Mouse (Mus musculus) CD4-positive helper T cell, adult 2 months (primary cell): ENCODE results near the gene Tank.

ENCODE experiments used
- DNase-seq: peaks from one replicate; pipeline ENCODE4 v3.0.0-alpha.2; 2012; ENCODE audit warnings: low read depth, missing footprints, low spot score

Gene Tank

GRCm38 (mm10) chr2:61578433-61578832 is at the start of gene Tank:
Tank (plus strand) TSS chr2:61578585.
- DNase-seq, result peak; percentile 82

DNA sequence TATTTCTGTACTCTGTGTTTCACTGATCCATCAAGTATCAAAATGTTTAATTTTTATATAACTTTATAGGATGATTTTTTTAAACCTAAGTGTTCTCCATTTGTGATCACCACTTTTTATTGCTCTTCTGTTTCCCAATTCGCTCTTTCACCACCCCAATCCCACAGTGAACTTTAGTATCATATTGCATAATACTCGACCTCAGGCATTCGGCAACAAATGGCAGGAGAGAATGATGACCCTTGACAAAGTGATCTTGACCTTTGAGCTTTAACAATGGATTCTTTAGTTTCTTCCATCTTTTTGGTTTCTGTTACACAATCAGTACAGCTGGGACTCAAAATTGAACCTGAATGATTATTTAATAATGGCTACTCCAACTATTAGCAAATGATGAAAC is 46.1 kb upstream of the Tank start:
- no peak for DNase-seq

DNA sequence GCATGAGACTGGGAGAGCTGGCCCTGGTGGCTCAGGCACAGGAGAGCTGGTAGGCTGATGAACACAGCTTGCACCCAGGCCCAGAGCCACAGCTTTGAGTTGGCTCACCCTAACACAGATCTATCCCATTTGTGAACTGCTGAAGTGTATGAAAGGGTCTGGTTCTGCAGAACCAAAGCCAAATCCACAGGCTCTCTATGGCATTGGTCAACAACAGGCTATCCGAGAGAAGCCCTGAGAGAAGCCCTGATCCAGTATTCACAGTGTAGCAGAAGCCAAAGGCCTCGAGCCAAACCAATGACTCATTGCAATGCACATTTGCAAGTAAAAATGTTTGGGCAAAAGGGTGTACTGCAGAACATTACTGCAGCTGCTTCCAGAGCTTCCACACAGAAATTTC is 45.3 kb upstream of the Tank start:
- no peak for DNase-seq

DNA sequence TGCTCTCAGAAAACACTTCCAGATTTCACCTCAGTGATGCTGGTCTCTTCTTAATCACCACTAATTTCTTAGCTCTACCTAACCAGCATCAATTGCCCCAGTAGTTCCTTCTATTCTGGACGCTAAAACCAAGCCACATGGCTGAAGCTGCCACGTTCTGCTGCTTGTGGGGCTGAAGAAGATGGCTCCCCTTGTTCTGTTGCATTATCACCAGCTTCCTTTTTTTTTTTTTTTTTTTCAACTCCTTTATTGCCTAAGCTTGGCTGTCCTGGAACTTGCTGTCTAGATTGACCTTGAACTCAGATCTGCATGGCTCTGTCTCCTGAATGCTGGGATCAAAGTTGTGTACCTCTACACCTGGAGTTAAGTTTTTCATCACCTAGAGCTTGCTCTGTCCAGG is 41.5 kb upstream of the Tank start:
- no peak for DNase-seq

DNA sequence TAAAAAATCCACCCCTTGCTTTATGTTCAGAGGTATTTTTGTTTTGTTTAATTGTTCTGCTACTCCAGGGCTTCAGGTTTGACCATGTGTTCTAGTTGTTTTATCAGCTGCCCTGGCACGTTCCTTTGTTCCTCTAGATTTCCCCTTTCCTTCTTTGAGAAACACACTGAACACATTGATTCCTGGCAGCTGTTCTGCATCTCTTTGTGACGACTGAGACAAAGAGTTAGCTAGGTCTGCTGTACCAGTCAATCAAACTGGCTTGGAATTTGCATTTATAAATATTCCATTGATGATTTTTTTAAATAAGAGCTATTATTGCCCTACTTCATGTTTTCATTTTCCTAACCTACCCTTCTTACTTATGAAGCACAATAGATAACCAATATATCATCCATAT is 39.0 kb upstream of the Tank start:
- DNase-seq, result no peak

- DNase-seq, result no peak
Measured at GRCm38 (mm10) chr2:61542426-61542825, 36.0 kb upstream of the Tank start.

GRCm38 (mm10) chr2:61545666-61546065 is 32.7 kb upstream of the Tank start:
- DNase-seq, result no peak

DNA sequence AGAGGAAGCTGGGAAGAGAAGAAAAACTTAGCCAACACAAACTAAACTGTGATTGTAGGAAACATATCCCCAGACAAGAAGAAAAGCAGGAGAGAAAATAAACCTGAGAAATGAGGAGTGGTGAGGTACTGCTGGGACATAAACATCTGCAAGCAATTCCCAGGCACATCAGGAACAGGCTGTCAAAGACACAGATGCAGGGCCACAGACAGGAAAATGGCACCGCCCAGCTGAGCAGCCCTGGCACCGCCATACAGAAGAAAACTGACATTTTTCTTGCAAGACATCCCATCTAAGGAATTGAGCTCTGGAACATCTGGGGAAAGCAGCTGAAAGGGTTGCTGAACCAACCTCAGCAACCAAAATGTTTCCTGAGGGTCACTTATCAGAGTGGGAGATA is 30.4 kb upstream of the Tank start:
- DNase-seq, result no peak

DNA sequence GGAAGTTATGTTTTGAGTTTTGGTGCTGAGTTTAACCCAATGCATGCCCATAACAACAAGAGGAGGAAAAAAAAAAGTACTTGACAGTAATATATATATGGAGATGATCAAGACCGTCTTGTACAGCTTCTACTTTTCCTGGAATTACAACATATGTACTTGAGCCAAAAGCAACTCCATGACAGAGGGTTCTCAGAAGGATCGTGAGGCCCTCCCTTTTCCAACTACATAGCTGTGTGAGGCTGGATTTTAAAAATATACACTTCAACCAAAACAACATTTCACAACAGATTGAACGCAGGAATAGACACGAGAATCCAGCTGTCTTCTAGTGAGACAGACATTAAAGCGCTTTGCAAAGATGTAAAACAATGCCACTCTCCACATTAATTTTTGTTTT is 26.7 kb upstream of the Tank start:
- no peak for DNase-seq

GRCm38 (mm10) chr2:61555367-61555766 is 23.0 kb upstream of the Tank start:
- DNase-seq, result no peak

DNA sequence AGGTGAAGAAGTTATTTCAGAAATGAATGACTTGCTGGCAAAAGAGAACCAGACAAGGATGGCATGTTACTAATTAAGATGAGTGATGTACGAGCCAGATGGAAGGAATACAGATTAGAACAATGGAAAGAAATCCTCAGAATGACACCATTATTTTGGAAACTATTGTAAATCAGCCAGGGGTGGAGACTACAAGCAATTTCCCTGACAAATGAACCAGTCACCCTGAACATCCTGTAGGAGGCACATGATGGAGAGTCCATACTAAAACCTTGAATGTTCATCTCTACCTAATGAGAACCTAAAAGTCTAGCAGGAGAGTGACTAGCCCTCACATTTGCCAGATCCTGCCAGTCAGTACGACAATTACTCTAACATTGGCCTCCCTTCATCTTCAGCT is 22.6 kb upstream of the Tank start:
- DNase-seq, result no peak

DNA sequence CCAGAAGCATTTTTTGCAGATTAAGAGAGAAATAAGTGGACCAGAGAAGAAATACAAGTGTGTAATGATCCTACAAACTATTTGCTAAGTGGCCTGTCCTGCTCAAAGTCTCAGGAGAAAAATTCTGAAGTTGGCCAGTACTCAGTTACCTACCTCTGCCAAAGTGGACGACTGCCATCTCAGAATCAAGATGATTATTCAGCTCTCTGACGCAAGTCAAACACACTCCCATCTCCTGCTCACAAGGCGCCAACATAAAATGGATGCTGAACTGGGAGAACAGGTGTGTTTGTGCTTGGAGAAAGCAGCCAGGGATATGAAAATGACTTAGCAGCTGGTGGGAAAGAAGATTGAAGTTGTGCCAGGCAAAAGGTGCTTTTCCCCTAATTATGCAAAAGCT is 21.7 kb upstream of the Tank start:
- no peak for DNase-seq

DNA sequence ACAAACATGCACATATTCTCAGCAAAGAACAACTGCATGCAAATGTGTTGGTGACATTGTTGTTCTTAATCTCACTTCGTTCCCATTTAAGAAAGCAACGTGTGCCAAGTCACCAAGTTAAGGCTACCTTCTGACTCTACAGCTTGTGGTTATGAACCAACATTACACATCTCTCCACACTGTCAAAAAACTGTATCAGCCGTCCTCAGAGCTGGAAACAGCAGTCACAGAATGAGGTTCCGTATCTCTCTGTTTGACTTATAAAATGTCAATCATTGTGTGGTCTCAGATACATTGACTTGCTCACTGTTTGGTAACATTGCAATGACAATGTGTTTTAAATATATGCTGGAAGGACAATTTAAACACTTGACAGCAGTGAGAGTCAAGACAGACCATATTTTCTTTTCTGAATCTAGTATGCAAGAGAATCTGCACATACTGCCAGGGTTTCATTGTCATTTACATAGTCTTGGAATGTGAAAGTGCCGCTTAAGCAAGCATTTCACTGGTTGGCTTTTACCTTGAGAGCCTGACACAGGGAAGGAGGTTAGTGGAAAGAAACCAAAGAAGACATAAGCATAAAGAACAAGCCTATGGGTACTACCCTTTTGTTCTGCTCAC is 20.4 kb upstream of the Tank start:
- no peak for DNase-seq

- no peak for DNase-seq
Measured at GRCm38 (mm10) chr2:61561058-61561457, 17.3 kb upstream of the Tank start.

- DNase-seq, result peak; percentile 52
Measured at GRCm38 (mm10) chr2:61563202-61563601, 15.2 kb upstream of the Tank start.

DNA sequence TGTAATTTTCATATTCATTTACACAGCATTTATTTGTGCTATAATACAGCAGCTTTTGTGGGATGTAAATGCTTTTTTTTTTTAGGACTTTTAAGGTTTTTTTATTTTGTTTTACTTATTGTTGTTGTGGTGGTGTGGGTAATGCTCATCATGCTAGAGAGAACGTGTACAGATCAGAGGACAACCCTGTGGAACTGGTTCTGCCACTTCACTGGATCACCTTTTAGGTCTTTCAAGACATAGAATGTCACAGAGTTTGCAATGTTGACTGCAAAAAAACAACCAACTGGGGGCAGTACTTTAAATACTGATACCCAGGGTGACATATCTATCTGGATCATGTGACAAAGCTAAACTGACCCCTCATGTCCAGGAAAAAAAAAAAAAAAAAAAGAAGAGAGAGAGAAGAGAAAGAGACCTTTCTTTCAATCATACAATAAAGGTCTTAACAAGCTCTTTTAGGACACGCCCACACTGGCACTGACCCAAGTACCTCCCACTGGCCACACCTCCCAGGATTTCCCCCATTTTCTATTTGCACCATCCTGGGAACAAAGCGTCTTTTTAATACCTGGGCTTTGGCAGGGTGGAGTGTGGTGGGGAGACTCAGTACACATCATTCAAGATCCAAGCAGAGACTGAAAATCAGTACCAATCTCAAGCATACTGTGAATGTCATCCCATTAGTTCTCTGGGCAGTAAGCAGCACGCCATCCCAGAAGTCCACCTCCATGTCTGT is 11.2 kb upstream of the Tank start:
- DNase-seq, result peak; percentile 14

GRCm38 (mm10) chr2:61569181-61569580 is 9.2 kb upstream of the Tank start:
- DNase-seq, result no peak

DNA sequence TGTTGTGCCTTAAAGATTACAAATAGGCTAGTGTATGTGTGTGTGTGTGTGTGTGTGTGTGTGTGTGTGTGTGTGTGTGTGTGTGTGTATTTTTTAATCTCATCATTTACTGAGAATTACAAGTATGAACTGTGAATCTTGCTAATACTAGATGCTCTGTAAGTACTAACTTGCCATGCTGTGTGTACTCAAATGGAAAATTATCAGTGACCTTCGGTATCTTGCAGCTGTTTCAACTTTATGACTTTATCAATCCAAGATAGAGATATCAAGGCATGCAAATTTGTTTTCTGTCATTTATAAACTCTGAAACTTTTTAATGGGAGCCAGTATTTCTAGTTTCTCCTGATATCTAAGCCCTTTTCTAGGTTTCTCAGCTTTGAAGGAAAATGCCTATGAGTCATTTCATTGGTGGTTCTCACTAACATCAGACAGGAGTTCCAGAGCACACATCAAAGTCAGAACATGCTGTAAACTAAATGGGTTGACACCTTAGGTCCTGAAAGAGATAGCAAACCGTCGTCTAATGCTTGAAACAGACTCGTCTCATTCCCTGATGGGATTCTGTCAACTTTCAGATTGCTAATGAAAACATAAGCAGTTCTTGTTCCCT is 6.9 kb upstream of the Tank start:
- peak; percentile 21 for DNase-seq

DNA sequence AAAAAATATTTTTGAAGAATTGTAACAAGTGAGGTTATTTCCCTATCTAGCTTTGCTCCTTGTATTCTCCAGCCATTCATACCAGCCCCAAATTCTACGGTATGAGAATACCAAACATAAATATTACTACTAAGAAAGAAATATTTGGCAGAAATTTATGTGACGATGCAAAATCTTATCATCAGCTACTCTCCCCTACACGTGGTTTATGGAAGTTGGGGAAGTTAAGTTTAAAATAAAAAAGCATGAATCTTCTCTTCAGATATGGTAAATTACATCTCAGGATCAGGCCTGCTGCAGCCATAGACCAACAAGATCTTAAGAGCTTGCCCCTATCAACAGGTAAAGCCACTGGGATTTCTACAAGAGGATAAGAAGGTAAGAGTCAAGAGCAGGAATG is 1.9 kb upstream of the Tank start:
- DNase-seq, result no peak

GRCm38 (mm10) chr2:61576928-61577695 is 1.3 kb upstream of the Tank start:
- DNase-seq, result no peak

- DNase-seq, result peak; percentile 14
Measured at GRCm38 (mm10) chr2:61577696-61578062, 706 bp upstream of the Tank start.

DNA sequence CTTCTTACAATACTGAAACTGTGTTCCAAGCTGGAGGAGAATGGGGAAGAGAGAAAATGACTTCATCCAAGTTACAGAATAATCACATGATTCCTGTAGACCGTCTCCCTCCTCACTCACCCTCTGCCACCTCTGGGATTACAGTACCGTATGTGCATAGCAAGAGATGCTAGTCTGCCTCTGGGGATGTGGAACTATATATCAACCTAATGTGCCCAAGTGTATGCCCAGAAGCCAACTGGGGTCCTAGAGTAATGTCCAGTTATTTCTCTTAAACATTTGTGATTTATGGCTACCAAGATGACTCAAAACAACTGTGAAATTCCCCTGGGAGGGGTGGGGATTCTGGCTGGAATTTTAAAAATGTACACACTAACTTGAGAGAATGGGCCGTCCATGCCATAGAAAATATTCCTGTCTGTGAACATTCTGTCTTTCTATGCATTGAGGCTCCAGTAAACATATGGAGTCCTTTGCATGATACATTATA is 1.2 kb downstream of the Tank start:
- DNase-seq, result peak; percentile 31
